Mouse (Mus musculus) lung, postnatal 36 days (tissue): ENCODE data around the gene Npcd.
"Not testable (repeated sequence)": the region's sequence is repeated elsewhere in the genome, so short reads cannot be mapped to it uniquely, and the experiment has no call there.

Source experiments
- DNase-seq: peaks from one replicate; pipeline ENCODE4 v3.0.0; 2022; ENCODE audit warnings: mixed read lengths

Gene Npcd

GRCm38 (mm10) chr15:79829431-79829830 lies 4.6 kb downstream of the Npcd start:
- no peak for DNase-seq

GRCm38 (mm10) chr15:79828366-79829035 lies 5.5 kb downstream of the Npcd start:
- DNase-seq: no peak

- no peak for DNase-seq
Observed at GRCm38 (mm10) chr15:79827778-79828210, 6.2 kb downstream of the Npcd start.

- DNase-seq: no peak
Observed at GRCm38 (mm10) chr15:79827061-79827777, 6.8 kb downstream of the Npcd start.

GRCm38 (mm10) chr15:79826221-79826935 lies 7.7 kb downstream of the Npcd start:
- DNase-seq: no peak

- no peak for DNase-seq
Observed at GRCm38 (mm10) chr15:79825146-79825825, 8.8 kb downstream of the Npcd start.

- DNase-seq: peak; percentile 66
Observed at GRCm38 (mm10) chr15:79823588-79824280, 10.3 kb downstream of the Npcd start.

GRCm38 (mm10) chr15:79822265-79823199 lies 11.5 kb downstream of the Npcd start:
- DNase-seq: no peak

- no peak for DNase-seq
Observed at GRCm38 (mm10) chr15:79818325-79818724, 15.7 kb downstream of the Npcd start.

- DNase-seq: no peak
Observed at GRCm38 (mm10) chr15:79813666-79814258, 20.3 kb downstream of the Npcd start.

- not testable (repeated sequence) for DNase-seq
Observed at GRCm38 (mm10) chr15:79812840-79813239, 21.2 kb downstream of the Npcd start.

GRCm38 (mm10) chr15:79810997-79811396 lies 23.0 kb downstream of the Npcd start:
- no peak for DNase-seq

- no peak for DNase-seq
Observed at GRCm38 (mm10) chr15:79810061-79810460, 24.0 kb downstream of the Npcd start.

- DNase-seq: no peak
Observed at GRCm38 (mm10) chr15:79808658-79809057, 25.4 kb downstream of the Npcd start.

GRCm38 (mm10) chr15:79808114-79808513 lies 25.9 kb downstream of the Npcd start:
- peak; percentile 61 for DNase-seq

GRCm38 (mm10) chr15:79807050-79807449 lies 27.0 kb downstream of the Npcd start:
- DNase-seq: no peak

- DNase-seq: no peak
Observed at GRCm38 (mm10) chr15:79805246-79805645, 28.8 kb downstream of the Npcd start.

GRCm38 (mm10) chr15:79804352-79805071 lies 29.5 kb downstream of the Npcd start, which contains the start of gene Nptxr:
Gene Nptxr, minus strand, starts transcription at chr15:79804766.
- peak; percentile 37 for DNase-seq

GRCm38 (mm10) chr15:79803533-79804351 lies 30.3 kb downstream of the Npcd start:
- no peak for DNase-seq
